Mouse (Mus musculus): ENCODE data around the gene Mark3.

GRCm38 (mm10) chr12:111614475-111615141, 40.3 kb downstream of the Mark3 start:
- TF ChIP-seq CTCF (IDR thresholded peaks at IDR 0.05; ENCODE audit: control insufficient read depth, insufficient read depth, low read length) (no peak), POLR2A (IDR thresholded peaks at IDR 0.05; ENCODE audit: borderline replicate concordance, control insufficient read depth, low read depth, low read length) (no peak)
